Mouse (Mus musculus): ENCODE data around the gene Tsr2. TPM values are rescaled to one million over a fixed set of nuclear protein-coding genes. Genes with fewer than 3 reads are reported as not detected.

Gene Tsr2
- polyA plus RNA-seq, 1 experiment from 2014 or later = 50.5 TPM

DNA sequence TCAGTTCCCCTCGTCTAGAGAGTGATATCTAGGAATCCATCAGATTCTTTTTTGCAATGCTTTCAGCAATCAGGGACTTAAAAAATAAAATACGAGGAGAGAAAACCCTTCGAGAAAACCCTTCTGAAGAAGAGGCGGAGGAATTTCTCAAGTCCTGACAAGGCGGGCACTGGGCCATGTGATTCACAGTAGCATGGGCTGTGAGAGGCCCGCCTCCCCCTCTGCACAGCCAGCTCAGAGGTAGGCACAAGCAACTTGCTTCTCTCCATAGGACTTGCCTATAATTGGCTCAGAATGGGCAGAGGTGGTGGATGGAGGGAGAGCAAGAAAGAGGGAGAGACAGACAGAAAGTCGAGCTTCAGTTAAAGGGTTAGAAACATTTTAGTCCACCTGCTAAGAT, 46.0 kb downstream of the Tsr2 start:
- Histone ChIP-seq H3K4me2 (ENCODE audit: low read depth, low read length, severe bottlenecking) (no peak overlapping the region), H3K4me3 (ENCODE audit: low read depth, low read length) (no peak overlapping the region), H3K4me1 (replicated peaks; ENCODE audit: control insufficient read depth, insufficient read depth, low read length) (no peaks in the 10 kb centered on the region; the same call in 1 of the 2 replicates), H3K27ac (ENCODE audit: low read depth, low read length) (no peak overlapping the region), H3K27me3 (ENCODE audit: control insufficient read depth, insufficient read depth, low read length) (no peaks in the 10 kb centered on the region; the same call in 1 of the 2 replicates), H3K36me3 (ENCODE audit: control insufficient read depth, insufficient read depth, low read length) (no peaks in the 10 kb centered on the region), H3K9ac (ENCODE audit: low read length) (no peak overlapping the region), H3K9me3 (ENCODE audit: control insufficient read depth, low read length) (no peaks in the 10 kb centered on the region)
- DNase-seq (ENCODE audit: low spot score) = no peak
- 69% methylated on average over 7 of the region's 7 CpGs for WGBS
- no peak for ATAC-seq (replicated peaks; ENCODE audit: low FRiP score)

DNA sequence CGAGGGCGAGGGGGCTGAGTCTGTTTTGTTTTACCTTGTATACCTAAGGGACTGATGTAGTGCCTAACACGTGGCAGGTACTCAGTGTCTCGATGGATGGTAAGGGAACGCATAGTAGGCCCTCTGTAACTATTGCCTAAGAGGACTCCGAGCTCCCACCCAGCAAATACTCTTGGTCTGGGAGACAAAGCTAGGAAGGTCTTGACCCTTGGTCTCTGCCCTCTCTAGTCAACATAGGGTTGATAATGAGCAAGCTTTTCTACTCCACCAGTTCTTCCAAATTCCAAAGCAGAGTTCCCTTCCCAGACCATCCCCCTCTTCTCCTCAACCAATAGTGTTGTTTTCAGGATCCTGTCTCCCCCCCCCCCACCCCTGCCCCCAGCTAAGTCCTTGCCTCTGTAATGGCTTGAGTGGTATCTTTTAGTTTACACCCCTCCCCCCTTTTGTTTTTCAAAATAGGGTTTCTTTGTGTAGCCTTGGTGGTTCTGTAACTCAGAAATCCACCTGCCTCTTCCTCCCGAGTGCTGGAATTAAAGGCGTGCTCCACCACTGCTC, 46.6 kb downstream of the Tsr2 start:
- Histone ChIP-seq H3K27ac (ENCODE audit: low read depth, low read length) (no peak overlapping the region), H3K4me2 (ENCODE audit: low read depth, low read length, severe bottlenecking) (peak overlapping the region; percentile 26; the same call in 1 of the 2 replicates)
- no peak for ATAC-seq (replicated peaks; ENCODE audit: low FRiP score)

DNA sequence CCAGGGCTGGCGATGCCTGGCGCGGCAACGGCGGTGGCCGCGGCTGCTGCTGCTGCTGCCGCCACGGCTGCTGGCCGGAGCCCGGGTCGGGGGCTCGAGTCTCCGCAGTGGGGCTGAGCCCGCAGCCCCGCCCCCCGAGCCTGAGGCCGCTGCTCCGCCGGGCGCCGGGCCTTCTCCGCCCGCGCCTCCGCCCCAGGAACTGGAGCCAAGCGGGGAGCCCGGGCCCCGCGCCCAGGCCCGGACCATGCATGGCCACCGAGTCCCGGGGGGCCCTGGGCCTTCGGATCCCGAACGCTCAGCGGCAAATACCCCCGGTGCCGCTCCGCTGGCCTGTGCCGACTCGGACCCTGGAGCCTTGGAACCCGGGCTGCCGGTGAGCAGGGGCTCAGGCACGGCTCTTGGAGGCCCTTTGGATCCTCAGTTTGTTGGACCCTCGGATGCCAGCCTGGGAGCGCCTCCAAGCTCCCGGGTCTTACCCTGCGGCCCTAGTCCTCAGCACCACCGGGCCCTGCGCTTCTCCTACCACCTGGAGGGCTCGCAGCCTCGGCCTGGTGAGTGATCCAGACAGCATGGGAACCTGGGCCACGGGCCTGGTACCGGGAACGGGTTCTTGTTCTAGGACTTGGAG, 48.8 kb downstream of the Tsr2 start:
- Histone ChIP-seq H3K36me3 (ENCODE audit: control insufficient read depth, insufficient read depth, low read length) (no peaks in the 10 kb centered on the region), H3K9ac (ENCODE audit: low read length) (peak overlapping the region; percentile 79), H3K4me2 (ENCODE audit: low read depth, low read length, severe bottlenecking) (peak overlapping the region; percentile 62), H3K4me1 (replicated peaks; ENCODE audit: control insufficient read depth, insufficient read depth, low read length) (no peaks in the 10 kb centered on the region; the same call in 1 of the 2 replicates), H3K27ac (ENCODE audit: low read depth, low read length) (peak overlapping the region; percentile 84), H3K4me3 (ENCODE audit: low read depth, low read length) (peak overlapping the region; percentile 60), H3K27me3 (ENCODE audit: control insufficient read depth, insufficient read depth, low read length) (no peaks in the 10 kb centered on the region), H3K9me3 (ENCODE audit: control insufficient read depth, low read length) (no peaks in the 10 kb centered on the region)
- WGBS = 23% methylated on average over 32 of the region's 56 CpGs
- DNase-seq (ENCODE audit: low spot score) (no peak), ATAC-seq (replicated peaks; ENCODE audit: low FRiP score) (peak; percentile 68)

More for the DNA sequence above, 46.6 kb downstream of the Tsr2 start:
- H3K36me3 ChIP-seq (ENCODE audit: control insufficient read depth, insufficient read depth, low read length) = no peaks in the 10 kb centered on the region
- no peaks in the 10 kb centered on the region; the same call in 1 of the 2 replicates for H3K4me1 ChIP-seq (replicated peaks; ENCODE audit: control insufficient read depth, insufficient read depth, low read length)
- H3K4me3 ChIP-seq (ENCODE audit: low read depth, low read length) = no peak overlapping the region
- no peak overlapping the region for H3K9ac ChIP-seq (ENCODE audit: low read length)
- H3K27me3 ChIP-seq (ENCODE audit: control insufficient read depth, insufficient read depth, low read length) = no peaks in the 10 kb centered on the region; the same call in 1 of the 2 replicates
- H3K9me3 ChIP-seq (ENCODE audit: control insufficient read depth, low read length) = no peaks in the 10 kb centered on the region
- 48% methylated on average over 8 of the region's 8 CpGs for WGBS
- no peak for DNase-seq (ENCODE audit: low spot score)

DNA sequence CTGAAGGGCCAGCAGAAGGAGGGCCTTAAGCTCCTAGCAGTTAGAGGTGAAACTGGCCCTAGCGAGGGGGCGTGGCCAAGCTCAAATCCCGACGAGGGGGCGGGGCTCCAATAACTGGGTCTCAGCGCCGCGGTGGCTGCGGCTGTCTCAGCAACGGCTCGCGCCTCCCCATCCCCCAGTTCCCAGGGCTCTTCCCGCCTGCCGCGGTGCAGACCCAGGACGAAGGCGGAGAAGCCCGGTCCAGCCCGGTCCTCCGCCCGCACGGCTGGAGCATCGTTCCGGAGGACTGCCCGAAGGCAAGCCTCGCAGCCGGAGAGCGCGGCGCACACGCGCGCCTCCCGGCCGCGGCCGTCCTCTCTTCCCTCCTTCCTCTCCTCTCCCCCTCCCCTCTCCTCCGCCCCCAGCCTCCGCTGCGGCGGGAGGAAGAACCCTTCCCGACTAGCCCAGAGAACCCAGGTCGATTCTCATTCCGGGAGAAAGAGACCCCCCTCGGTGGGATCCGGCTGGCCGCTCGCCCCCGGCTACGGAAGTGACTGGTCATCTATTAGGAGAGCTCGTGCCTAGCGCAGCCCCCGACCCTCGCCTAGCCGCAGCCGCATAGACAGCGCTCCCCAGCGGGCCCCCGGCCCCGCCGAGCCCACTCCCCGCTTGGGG, 49.4 kb downstream of the Tsr2 start:
- peak overlapping the region; percentile 62 for H3K4me2 ChIP-seq (ENCODE audit: low read depth, low read length, severe bottlenecking)
- peak overlapping the region; percentile 84 for H3K27ac ChIP-seq (ENCODE audit: low read depth, low read length)
- peak; percentile 91 for ATAC-seq (replicated peaks; ENCODE audit: low FRiP score)
- WGBS = 23% methylated on average over 39 of the region's 62 CpGs
- H3K27me3 ChIP-seq (ENCODE audit: control insufficient read depth, insufficient read depth, low read length) = no peaks in the 10 kb centered on the region
- H3K36me3 ChIP-seq (ENCODE audit: control insufficient read depth, insufficient read depth, low read length) = no peaks in the 10 kb centered on the region
- peak; percentile 91 for DNase-seq (ENCODE audit: low spot score)
- H3K9me3 ChIP-seq (ENCODE audit: control insufficient read depth, low read length) = no peaks in the 10 kb centered on the region
- H3K4me3 ChIP-seq (ENCODE audit: low read depth, low read length) = peak overlapping the region; percentile 60
- peak overlapping the region; percentile 79 for H3K9ac ChIP-seq (ENCODE audit: low read length)
- no peaks in the 10 kb centered on the region; the same call in 1 of the 2 replicates for H3K4me1 ChIP-seq (replicated peaks; ENCODE audit: control insufficient read depth, insufficient read depth, low read length)

DNA sequence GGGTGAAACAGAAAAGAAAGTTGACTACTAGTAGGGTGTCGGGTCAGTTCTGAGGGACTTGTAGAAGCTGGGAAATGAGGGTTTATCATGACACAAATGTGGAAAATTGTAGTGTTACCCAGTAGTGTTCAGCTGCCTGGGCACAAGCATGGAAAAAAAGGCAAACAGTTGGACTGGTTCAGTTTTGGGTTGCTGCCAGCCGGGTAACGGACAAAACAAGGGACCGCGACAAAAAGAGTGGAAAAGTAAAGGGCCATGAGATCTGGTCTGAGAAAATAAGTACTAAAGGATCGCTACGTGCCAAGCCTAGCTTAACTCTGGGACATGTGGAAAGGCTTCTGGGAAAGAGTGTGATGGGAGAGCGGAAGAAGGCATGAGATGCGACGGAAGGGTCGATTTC, 50.0 kb downstream of the Tsr2 start:
- Histone ChIP-seq H3K36me3 (ENCODE audit: control insufficient read depth, insufficient read depth, low read length) (no peaks in the 10 kb centered on the region), H3K27me3 (ENCODE audit: control insufficient read depth, insufficient read depth, low read length) (no peaks in the 10 kb centered on the region), H3K4me3 (ENCODE audit: low read depth, low read length) (peak overlapping the region; percentile 60), H3K4me2 (ENCODE audit: low read depth, low read length, severe bottlenecking) (peak overlapping the region; percentile 62), H3K9me3 (ENCODE audit: control insufficient read depth, low read length) (no peaks in the 10 kb centered on the region), H3K27ac (ENCODE audit: low read depth, low read length) (no peak overlapping the region), H3K4me1 (replicated peaks; ENCODE audit: control insufficient read depth, insufficient read depth, low read length) (no peaks in the 10 kb centered on the region; the same call in 1 of the 2 replicates), H3K9ac (ENCODE audit: low read length) (peak overlapping the region; percentile 79; the same call in 1 of the 2 replicates)
- DNase-seq (ENCODE audit: low spot score) = no peak
- no peak for ATAC-seq (replicated peaks; ENCODE audit: low FRiP score)
- WGBS = 41% methylated on average over 11 of the region's 11 CpGs

DNA sequence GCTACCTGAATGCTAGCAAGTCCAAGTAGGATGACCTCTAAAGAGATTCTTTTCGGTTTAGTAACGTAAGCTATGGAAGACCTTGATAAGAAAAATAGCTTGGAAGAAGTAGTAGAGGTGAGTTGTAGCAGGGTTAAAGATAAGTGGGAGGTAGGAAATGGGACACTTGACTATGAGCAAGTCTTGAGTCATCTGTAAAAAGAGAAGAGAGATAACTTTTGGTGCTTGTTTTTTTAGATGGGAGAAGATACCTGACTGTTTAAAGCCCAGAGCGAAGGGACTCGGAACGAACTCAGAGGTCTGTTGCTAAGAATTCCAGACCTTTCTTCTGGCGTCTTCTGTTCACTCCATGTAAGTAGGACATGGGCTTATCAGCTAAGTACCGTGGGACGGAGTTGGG, 50.5 kb downstream of the Tsr2 start, which contains the start of gene Fgd1:
Gene Fgd1 (plus strand): TSS at position 301 of the 400 bp plus-strand sequence.
- peak within 1 kb of the TSS; percentile 62 for H3K4me2 ChIP-seq (ENCODE audit: low read depth, low read length, severe bottlenecking)
- H3K27ac ChIP-seq (ENCODE audit: low read depth, low read length) = peak within 1 kb of the TSS; percentile 84
- peak within 1 kb of the TSS; percentile 60 for H3K4me3 ChIP-seq (ENCODE audit: low read depth, low read length)
- ATAC-seq (replicated peaks; ENCODE audit: low FRiP score) = no peak
- peak within 1 kb of the TSS; percentile 79 for H3K9ac ChIP-seq (ENCODE audit: low read length)
- no peaks in the 10 kb centered on the region; the same call in 1 of the 2 replicates for H3K4me1 ChIP-seq (replicated peaks; ENCODE audit: control insufficient read depth, insufficient read depth, low read length)
- no peaks in the 10 kb centered on the region for H3K36me3 ChIP-seq (ENCODE audit: control insufficient read depth, insufficient read depth, low read length)
- 95% methylated on average over 8 of the region's 8 CpGs for WGBS
- H3K27me3 ChIP-seq (ENCODE audit: control insufficient read depth, insufficient read depth, low read length) = no peaks in the 10 kb centered on the region
- no peaks in the 10 kb centered on the region for H3K9me3 ChIP-seq (ENCODE audit: control insufficient read depth, low read length)
- no peak for DNase-seq (ENCODE audit: low spot score)

DNA sequence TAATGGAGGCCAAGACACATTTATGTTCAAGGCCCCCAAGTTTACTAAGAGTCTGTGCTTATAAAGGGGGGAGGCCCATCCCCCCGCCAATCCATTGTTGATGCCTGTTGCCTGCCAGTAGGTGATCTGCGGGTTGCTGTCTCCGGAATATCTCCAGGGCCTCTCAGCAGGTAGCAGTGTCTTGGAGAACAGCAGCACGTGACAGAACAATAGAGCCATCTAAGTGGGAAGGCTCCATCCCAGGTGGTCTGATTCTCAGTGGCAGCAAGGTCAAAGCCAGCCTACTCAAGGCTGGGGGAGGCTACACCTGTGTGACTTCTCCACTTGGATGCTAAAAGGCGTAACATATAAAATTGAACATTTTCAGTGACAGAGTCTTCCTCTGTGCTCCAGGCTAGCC, 55.1 kb downstream of the Tsr2 start:
- H3K4me1 ChIP-seq (replicated peaks; ENCODE audit: control insufficient read depth, insufficient read depth, low read length) = no peaks in the 10 kb centered on the region
- no peak overlapping the region for H3K9ac ChIP-seq (ENCODE audit: low read length)
- no peak overlapping the region for H3K4me2 ChIP-seq (ENCODE audit: low read depth, low read length, severe bottlenecking)
- ATAC-seq (replicated peaks; ENCODE audit: low FRiP score) = no peak
- no peak for DNase-seq (ENCODE audit: low spot score)
- H3K27me3 ChIP-seq (ENCODE audit: control insufficient read depth, insufficient read depth, low read length) = no peaks in the 10 kb centered on the region
- H3K36me3 ChIP-seq (ENCODE audit: control insufficient read depth, insufficient read depth, low read length) = no peaks in the 10 kb centered on the region
- no peaks in the 10 kb centered on the region for H3K9me3 ChIP-seq (ENCODE audit: control insufficient read depth, low read length)
- WGBS = 54% methylated on average over 5 of the region's 5 CpGs
- H3K4me3 ChIP-seq (ENCODE audit: low read depth, low read length) = no peak overlapping the region
- H3K27ac ChIP-seq (ENCODE audit: low read depth, low read length) = no peak overlapping the region

Data from forebrain, embryonic 11.5 days (tissue).